Mouse (Mus musculus): Measurements from ENCODE around the gene Ppp2r5b.

DNA sequence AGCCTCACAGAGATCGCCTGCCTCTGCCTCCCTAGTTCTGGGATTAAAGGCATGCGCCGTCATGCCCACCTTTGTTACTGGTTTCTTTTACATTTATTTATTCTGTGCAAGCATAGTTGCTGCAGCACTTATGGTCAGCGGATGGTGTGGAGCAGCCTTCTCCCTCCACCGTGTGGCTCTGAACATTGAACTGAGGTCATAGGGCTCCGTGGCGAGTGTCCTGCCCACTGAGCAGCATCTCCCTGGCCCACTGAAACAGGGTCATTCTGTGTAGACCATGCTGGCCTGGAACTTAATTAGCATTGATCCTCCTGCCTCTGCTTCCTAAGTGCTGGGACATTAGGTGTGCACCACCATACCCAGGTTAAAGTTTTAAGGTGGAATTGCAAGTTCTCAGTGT lies 44.9 kb upstream of the Ppp2r5b start:
- TF ChIP-seq CTCF (conservative IDR thresholded peaks at IDR 0.05; ENCODE audit: insufficient read depth, insufficient read length, low read depth, low read length): no peak
- TF ChIP-seq POLR2A (IDR thresholded peaks at IDR 0.05; ENCODE audit: low read depth, low read length): no peak

Data from kidney, adult 2 months (tissue).